In genomic region chr4:56112931-56113700, GRCm38 (mm10) we compare ENCODE assay signal across 8 mouse cellular contexts.
DNase-seq lines count a peak whose midpoint lies in the region; ATAC-seq and TF ChIP-seq lines count a peak whose summit lies in the region.

No protein-coding gene starts in this region.

- 64% methylated on average over 9 of the region's 9 CpGs for WGBS in hindbrain, embryonic 13.5 days
- 68% methylated on average over 9 of the region's 9 CpGs for WGBS in hindbrain, embryonic 12.5 days
- WGBS in embryonic facial prominence, embryonic 14.5 days = 47% methylated on average over 9 of the region's 9 CpGs
- 38% methylated on average over 9 of the region's 9 CpGs for WGBS in kidney, embryonic 16.5 days
- WGBS in midbrain, postnatal 0 days = 49% methylated on average over 9 of the region's 9 CpGs

- H3K4me2 ChIP-seq in hindbrain, embryonic 13.5 days = 0 out of 2 replicates have a peak overlapping the region, but pooled peaks have one; percentile 8
- no peak overlapping the region for H3K4me2 ChIP-seq in hindbrain, embryonic 12.5 days (replicated peaks)
- H3K4me2 ChIP-seq in embryonic facial prominence, embryonic 14.5 days (ENCODE audit: low read depth, low read length) = peak overlapping the region; percentile 32
- H3K4me2 ChIP-seq in kidney, embryonic 16.5 days (replicated peaks; ENCODE audit: low read depth, low read length) = peak overlapping the region; percentile 42
- no peak overlapping the region for H3K4me2 ChIP-seq in midbrain, postnatal 0 days (ENCODE audit: low read depth, low read length, poor library complexity, severe bottlenecking)

- no peak overlapping the region for H3K4me3 ChIP-seq in hindbrain, embryonic 13.5 days
- no peak overlapping the region for H3K4me3 ChIP-seq in hindbrain, embryonic 12.5 days
- H3K4me3 ChIP-seq in embryonic facial prominence, embryonic 14.5 days (ENCODE audit: low read depth, low read length) = no peak overlapping the region
- peak overlapping the region; percentile 12 for H3K4me3 ChIP-seq in kidney, embryonic 16.5 days (ENCODE audit: low read length)
- H3K4me3 ChIP-seq in midbrain, postnatal 0 days (ENCODE audit: low read depth, low read length) = no peak overlapping the region

- peak; percentile 2 for DNase-seq in R1 (ENCODE audit: low read depth, low spot score)
- DNase-seq in embryonic facial prominence, embryonic 14.5 days (ENCODE audit: low spot score) = peak; percentile 57
- DNase-seq in midbrain, postnatal 0 days (ENCODE audit: low spot score) = peak; percentile 70
- no peak for DNase-seq in embryo, embryonic 10.5 days (ENCODE audit: low spot score)
- DNase-seq in cerebellum, adult 18-20 months = no peak

- H3K9ac ChIP-seq in hindbrain, embryonic 13.5 days = no peak overlapping the region
- no peak overlapping the region for H3K9ac ChIP-seq in hindbrain, embryonic 12.5 days
- peak overlapping the region; percentile 42; the same call in 1 of the 2 replicates for H3K9ac ChIP-seq in embryonic facial prominence, embryonic 14.5 days (ENCODE audit: low read depth, low read length)
- no peak overlapping the region for H3K9ac ChIP-seq in kidney, embryonic 16.5 days (replicated peaks; ENCODE audit: low read length)
- no peak overlapping the region for H3K9ac ChIP-seq in midbrain, postnatal 0 days (replicated peaks; ENCODE audit: low read length, poor library complexity, severe bottlenecking)

- peak overlapping the region; percentile 52; the same call in 1 of the 2 replicates for H3K27ac ChIP-seq in hindbrain, embryonic 13.5 days
- no peak overlapping the region for H3K27ac ChIP-seq in hindbrain, embryonic 12.5 days
- peak overlapping the region; percentile 84 for H3K27ac ChIP-seq in embryonic facial prominence, embryonic 14.5 days (replicated peaks; ENCODE audit: low read depth, low read length)
- peak overlapping the region; percentile 82 for H3K27ac ChIP-seq in kidney, embryonic 16.5 days (ENCODE audit: low read length)
- H3K27ac ChIP-seq in midbrain, postnatal 0 days (ENCODE audit: low read depth, low read length) = peak overlapping the region; percentile 33

- no peak for TF ChIP-seq CTCF in midbrain, postnatal 0 days (IDR thresholded peaks at IDR 0.05)

- no peaks in the 10 kb centered on the region for H3K9me3 ChIP-seq in hindbrain, embryonic 13.5 days
- H3K9me3 ChIP-seq in hindbrain, embryonic 12.5 days (replicated peaks) = no peaks in the 10 kb centered on the region
- H3K9me3 ChIP-seq in embryonic facial prominence, embryonic 14.5 days (ENCODE audit: control insufficient read depth, low read length) = no peaks in the 10 kb centered on the region
- H3K9me3 ChIP-seq in kidney, embryonic 16.5 days (ENCODE audit: low read length) = no peaks in the 10 kb centered on the region
- no peaks in the 10 kb centered on the region for H3K9me3 ChIP-seq in midbrain, postnatal 0 days (ENCODE audit: low read length)

- no peaks in the 10 kb centered on the region for H3K27me3 ChIP-seq in hindbrain, embryonic 13.5 days
- H3K27me3 ChIP-seq in hindbrain, embryonic 12.5 days = no peaks in the 10 kb centered on the region
- no peaks in the 10 kb centered on the region for H3K27me3 ChIP-seq in embryonic facial prominence, embryonic 14.5 days (replicated peaks; ENCODE audit: control insufficient read depth, insufficient read depth, low read length)
- H3K27me3 ChIP-seq in kidney, embryonic 16.5 days (ENCODE audit: insufficient read depth, low read length) = no peaks in the 10 kb centered on the region
- H3K27me3 ChIP-seq in midbrain, postnatal 0 days (ENCODE audit: insufficient read depth, low read length) = no peaks in the 10 kb centered on the region

- peaks cover 11% of the 10 kb centered on the region for H3K4me1 ChIP-seq in hindbrain, embryonic 13.5 days (replicated peaks)
- peaks cover 10% of the 10 kb centered on the region for H3K4me1 ChIP-seq in hindbrain, embryonic 12.5 days
- peaks cover 19% of the 10 kb centered on the region for H3K4me1 ChIP-seq in embryonic facial prominence, embryonic 14.5 days (ENCODE audit: control insufficient read depth, insufficient read depth, low read length)
- H3K4me1 ChIP-seq in kidney, embryonic 16.5 days (ENCODE audit: insufficient read depth, low read length) = peaks cover 8% of the 10 kb centered on the region
- H3K4me1 ChIP-seq in midbrain, postnatal 0 days (ENCODE audit: insufficient read depth, low read length) = no peaks in the 10 kb centered on the region

- H3K36me3 ChIP-seq in hindbrain, embryonic 13.5 days = no peaks in the 10 kb centered on the region
- no peaks in the 10 kb centered on the region for H3K36me3 ChIP-seq in hindbrain, embryonic 12.5 days
- H3K36me3 ChIP-seq in embryonic facial prominence, embryonic 14.5 days (ENCODE audit: control insufficient read depth, insufficient read depth, low read length) = no peaks in the 10 kb centered on the region
- no peaks in the 10 kb centered on the region for H3K36me3 ChIP-seq in kidney, embryonic 16.5 days (ENCODE audit: insufficient read depth, low read length)
- no peaks in the 10 kb centered on the region for H3K36me3 ChIP-seq in midbrain, postnatal 0 days (ENCODE audit: insufficient read depth, low read length)

- no peak for ATAC-seq in hindbrain, embryonic 13.5 days (ENCODE audit: low FRiP score)
- ATAC-seq in hindbrain, embryonic 12.5 days (ENCODE audit: low FRiP score) = no peak
- ATAC-seq in embryonic facial prominence, embryonic 14.5 days (ENCODE audit: low read depth) = peak; percentile 68
- ATAC-seq in kidney, embryonic 16.5 days (ENCODE audit: low FRiP score, low TSS enrichment) = peak; percentile 50
- peak; percentile 58 for ATAC-seq in midbrain, postnatal 0 days (ENCODE audit: low FRiP score)

Comparison
In these comparisons a context has a peak if more than half of its experiments do, and no peak if none do; other contexts are left out.
1. H3K4me2 ChIP-seq: peak in hindbrain, embryonic 13.5 days (single experiment), embryonic facial prominence, embryonic 14.5 days (single experiment) and kidney, embryonic 16.5 days (single experiment); none in hindbrain, embryonic 12.5 days (single experiment) and midbrain, postnatal 0 days (single experiment).
2. ATAC-seq: peak in embryonic facial prominence, embryonic 14.5 days (single experiment), kidney, embryonic 16.5 days (single experiment) and midbrain, postnatal 0 days (single experiment); none in hindbrain, embryonic 13.5 days (single experiment) and hindbrain, embryonic 12.5 days (single experiment).
3. DNase-seq: peak in R1 (single experiment), embryonic facial prominence, embryonic 14.5 days (single experiment) and midbrain, postnatal 0 days (single experiment); none in embryo, embryonic 10.5 days (single experiment) and cerebellum, adult 18-20 months (0 of 2).